Mouse (Mus musculus): ENCODE results near the gene Liph. TPM values are rescaled to one million over a fixed set of nuclear protein-coding genes. Genes with fewer than 3 reads are reported as not detected.

The Liph gene
- polyA plus RNA-seq, 1 experiment from 2014 or later: 0.27 TPM

GRCm38 (mm10) chr16:21987956-21988355 is 7.5 kb downstream of the Liph start:
- Histone ChIP-seq H3K36me3 (ENCODE audit: control insufficient read depth, insufficient read depth, low read length) (no peaks in the 10 kb centered on the region), H3K27me3 (ENCODE audit: control insufficient read depth, insufficient read depth, low read length) (no peaks in the 10 kb centered on the region), H3K27ac (ENCODE audit: low read depth, low read length) (no peak overlapping the region), H3K4me2 (no peak overlapping the region), H3K9me3 (replicated peaks; ENCODE audit: control insufficient read depth, low read length) (no peaks in the 10 kb centered on the region), H3K4me1 (ENCODE audit: control insufficient read depth, insufficient read depth, low read length) (no peaks in the 10 kb centered on the region), H3K4me3 (ENCODE audit: low read depth, low read length) (no peak overlapping the region), H3K9ac (ENCODE audit: low read depth, low read length) (no peak overlapping the region)
- no peak for ATAC-seq (replicated peaks; ENCODE audit: insufficient number of reproducible peaks, low FRiP score, low TSS enrichment)
- 59% methylated on average over 5 of the region's 5 CpGs for WGBS (ENCODE audit: insufficient replicate concordance)

- Histone ChIP-seq H3K9ac (ENCODE audit: low read depth, low read length) (no peak overlapping the region), H3K27me3 (ENCODE audit: control insufficient read depth, insufficient read depth, low read length) (no peaks in the 10 kb centered on the region), H3K4me2 (no peak overlapping the region), H3K4me3 (ENCODE audit: low read depth, low read length) (no peak overlapping the region), H3K4me1 (ENCODE audit: control insufficient read depth, insufficient read depth, low read length) (no peaks in the 10 kb centered on the region), H3K9me3 (replicated peaks; ENCODE audit: control insufficient read depth, low read length) (0 out of 2 replicates have a peak, but pooled peaks cover 3% of the 10 kb centered on the region), H3K27ac (ENCODE audit: low read depth, low read length) (no peak overlapping the region), H3K36me3 (ENCODE audit: control insufficient read depth, insufficient read depth, low read length) (no peaks in the 10 kb centered on the region)
- ATAC-seq (replicated peaks; ENCODE audit: insufficient number of reproducible peaks, low FRiP score, low TSS enrichment): no peak
- WGBS (ENCODE audit: insufficient replicate concordance): 54% methylated on average over 3 of the region's 3 CpGs
Measured at GRCm38 (mm10) chr16:21986191-21986590, 9.3 kb downstream of the Liph start.

GRCm38 (mm10) chr16:21984091-21984490 is 11.4 kb downstream of the Liph start:
- no peak for ATAC-seq (replicated peaks; ENCODE audit: insufficient number of reproducible peaks, low FRiP score, low TSS enrichment)
- H3K4me3 ChIP-seq (ENCODE audit: low read depth, low read length): no peak overlapping the region
- no peaks in the 10 kb centered on the region for H3K36me3 ChIP-seq (ENCODE audit: control insufficient read depth, insufficient read depth, low read length)
- 71% methylated on average over 12 of the region's 12 CpGs for WGBS (ENCODE audit: insufficient replicate concordance)
- no peaks in the 10 kb centered on the region for H3K4me1 ChIP-seq (ENCODE audit: control insufficient read depth, insufficient read depth, low read length)
- no peaks in the 10 kb centered on the region for H3K27me3 ChIP-seq (ENCODE audit: control insufficient read depth, insufficient read depth, low read length)
- no peak overlapping the region for H3K27ac ChIP-seq (ENCODE audit: low read depth, low read length)
- no peak overlapping the region for H3K9ac ChIP-seq (ENCODE audit: low read depth, low read length)
- 0 out of 2 replicates have a peak, but pooled peaks cover 3% of the 10 kb centered on the region for H3K9me3 ChIP-seq (replicated peaks; ENCODE audit: control insufficient read depth, low read length)
- no peak overlapping the region for H3K4me2 ChIP-seq

GRCm38 (mm10) chr16:21983581-21983980 is 11.9 kb downstream of the Liph start:
- Histone ChIP-seq H3K9me3 (replicated peaks; ENCODE audit: control insufficient read depth, low read length) (0 out of 2 replicates have a peak, but pooled peaks cover 3% of the 10 kb centered on the region), H3K36me3 (ENCODE audit: control insufficient read depth, insufficient read depth, low read length) (no peaks in the 10 kb centered on the region), H3K4me1 (ENCODE audit: control insufficient read depth, insufficient read depth, low read length) (no peaks in the 10 kb centered on the region), H3K9ac (ENCODE audit: low read depth, low read length) (no peak overlapping the region), H3K4me2 (no peak overlapping the region), H3K27ac (ENCODE audit: low read depth, low read length) (no peak overlapping the region), H3K27me3 (ENCODE audit: control insufficient read depth, insufficient read depth, low read length) (no peaks in the 10 kb centered on the region), H3K4me3 (ENCODE audit: low read depth, low read length) (no peak overlapping the region)
- ATAC-seq (replicated peaks; ENCODE audit: insufficient number of reproducible peaks, low FRiP score, low TSS enrichment): no peak
- WGBS (ENCODE audit: insufficient replicate concordance): 86% methylated on average over 4 of the region's 4 CpGs

- H3K36me3 ChIP-seq (ENCODE audit: control insufficient read depth, insufficient read depth, low read length): no peaks in the 10 kb centered on the region
- WGBS (ENCODE audit: insufficient replicate concordance): 92% methylated on average over 9 of the region's 9 CpGs
- no peaks in the 10 kb centered on the region for H3K4me1 ChIP-seq (ENCODE audit: control insufficient read depth, insufficient read depth, low read length)
- H3K4me3 ChIP-seq (ENCODE audit: low read depth, low read length): no peak overlapping the region
- no peak overlapping the region for H3K27ac ChIP-seq (ENCODE audit: low read depth, low read length)
- ATAC-seq (replicated peaks; ENCODE audit: insufficient number of reproducible peaks, low FRiP score, low TSS enrichment): no peak
- H3K9ac ChIP-seq (ENCODE audit: low read depth, low read length): no peak overlapping the region
- no peaks in the 10 kb centered on the region for H3K27me3 ChIP-seq (ENCODE audit: control insufficient read depth, insufficient read depth, low read length)
- 0 out of 2 replicates have a peak, but pooled peaks cover 3% of the 10 kb centered on the region for H3K9me3 ChIP-seq (replicated peaks; ENCODE audit: control insufficient read depth, low read length)
- H3K4me2 ChIP-seq: no peak overlapping the region
Measured at GRCm38 (mm10) chr16:21983146-21983545, 12.3 kb downstream of the Liph start.

GRCm38 (mm10) chr16:21977347-21977746 is 18.1 kb downstream of the Liph start:
- ATAC-seq (replicated peaks; ENCODE audit: insufficient number of reproducible peaks, low FRiP score, low TSS enrichment): no peak
- 67% methylated on average over 5 of the region's 5 CpGs for WGBS (ENCODE audit: insufficient replicate concordance)
- Histone ChIP-seq H3K4me2 (no peak overlapping the region), H3K4me3 (ENCODE audit: low read depth, low read length) (no peak overlapping the region), H3K9ac (ENCODE audit: low read depth, low read length) (no peak overlapping the region), H3K36me3 (ENCODE audit: control insufficient read depth, insufficient read depth, low read length) (no peaks in the 10 kb centered on the region), H3K27me3 (ENCODE audit: control insufficient read depth, insufficient read depth, low read length) (peaks cover 8% of the 10 kb centered on the region), H3K27ac (ENCODE audit: low read depth, low read length) (no peak overlapping the region), H3K9me3 (replicated peaks; ENCODE audit: control insufficient read depth, low read length) (0 out of 2 replicates have a peak, but pooled peaks cover 3% of the 10 kb centered on the region), H3K4me1 (ENCODE audit: control insufficient read depth, insufficient read depth, low read length) (peaks cover 7% of the 10 kb centered on the region; the same call in 1 of the 2 replicates)

- no peak for ATAC-seq (replicated peaks; ENCODE audit: insufficient number of reproducible peaks, low FRiP score, low TSS enrichment)
- peak overlapping the region; percentile 49; the same call in 1 of the 2 replicates for H3K9ac ChIP-seq (ENCODE audit: low read depth, low read length)
- WGBS (ENCODE audit: insufficient replicate concordance): 3% methylated on average over 16 of the region's 16 CpGs
Measured at GRCm38 (mm10) chr16:21976203-21976602, 19.3 kb downstream of the Liph start.

GRCm38 (mm10) chr16:21971446-21971845 is 24.0 kb downstream of the Liph start:
- H3K4me2 ChIP-seq: no peak overlapping the region
- peaks cover 7% of the 10 kb centered on the region; the same call in 1 of the 2 replicates for H3K4me1 ChIP-seq (ENCODE audit: control insufficient read depth, insufficient read depth, low read length)
- no peak overlapping the region for H3K27ac ChIP-seq (ENCODE audit: low read depth, low read length)
- H3K4me3 ChIP-seq (ENCODE audit: low read depth, low read length): no peak overlapping the region
- WGBS (ENCODE audit: insufficient replicate concordance): 74% methylated on average over 4 of the region's 4 CpGs
- no peak for ATAC-seq (replicated peaks; ENCODE audit: insufficient number of reproducible peaks, low FRiP score, low TSS enrichment)
- H3K9ac ChIP-seq (ENCODE audit: low read depth, low read length): no peak overlapping the region
- H3K9me3 ChIP-seq (replicated peaks; ENCODE audit: control insufficient read depth, low read length): no peaks in the 10 kb centered on the region
- H3K36me3 ChIP-seq (ENCODE audit: control insufficient read depth, insufficient read depth, low read length): no peaks in the 10 kb centered on the region
- peaks cover 4% of the 10 kb centered on the region for H3K27me3 ChIP-seq (ENCODE audit: control insufficient read depth, insufficient read depth, low read length)

More at GRCm38 (mm10) chr16:21976203-21976602, 19.3 kb downstream of the Liph start:
- Histone ChIP-seq H3K36me3 (ENCODE audit: control insufficient read depth, insufficient read depth, low read length) (no peaks in the 10 kb centered on the region), H3K27me3 (ENCODE audit: control insufficient read depth, insufficient read depth, low read length) (peaks cover 8% of the 10 kb centered on the region), H3K27ac (ENCODE audit: low read depth, low read length) (no peak overlapping the region), H3K4me3 (ENCODE audit: low read depth, low read length) (peak overlapping the region; percentile 21; the same call in 1 of the 2 replicates), H3K4me1 (ENCODE audit: control insufficient read depth, insufficient read depth, low read length) (peaks cover 7% of the 10 kb centered on the region; the same call in 1 of the 2 replicates), H3K9me3 (replicated peaks; ENCODE audit: control insufficient read depth, low read length) (no peaks in the 10 kb centered on the region), H3K4me2 (peak overlapping the region; percentile 64)

GRCm38 (mm10) chr16:21970536-21970935 is 24.9 kb downstream of the Liph start:
- Histone ChIP-seq H3K9me3 (replicated peaks; ENCODE audit: control insufficient read depth, low read length) (no peaks in the 10 kb centered on the region), H3K4me2 (no peak overlapping the region), H3K4me1 (ENCODE audit: control insufficient read depth, insufficient read depth, low read length) (no peaks in the 10 kb centered on the region; the same call in 1 of the 2 replicates), H3K36me3 (ENCODE audit: control insufficient read depth, insufficient read depth, low read length) (no peaks in the 10 kb centered on the region), H3K27ac (ENCODE audit: low read depth, low read length) (no peak overlapping the region), H3K4me3 (ENCODE audit: low read depth, low read length) (no peak overlapping the region), H3K27me3 (ENCODE audit: control insufficient read depth, insufficient read depth, low read length) (no peaks in the 10 kb centered on the region), H3K9ac (ENCODE audit: low read depth, low read length) (no peak overlapping the region)
- ATAC-seq (replicated peaks; ENCODE audit: insufficient number of reproducible peaks, low FRiP score, low TSS enrichment): no peak
- WGBS (ENCODE audit: insufficient replicate concordance): 61% methylated on average over 6 of the region's 6 CpGs

All from heart, embryonic 11.5 days (tissue).